Mouse (Mus musculus) brain, embryonic 14.5 days (tissue): ENCODE measurements around the gene Tnfrsf8.

Source experiments
- CTCF ChIP-seq: fragments of 200-500 bp; IDR thresholded peaks from 2 replicates; pipeline ENCODE4 v1.5.1; 2012; ENCODE audit warnings: inconsistent platforms, mild to moderate bottlenecking, moderate library complexity, borderline replicate concordance; ENCODE audit not compliant: insufficient read depth, insufficient read length; ENCODE audit errors: extremely low read depth
- POLR2A ChIP-seq: fragments of 200-500 bp; IDR thresholded peaks from 2 replicates; pipeline ENCODE4 v1.6.1; 2012; ENCODE audit warnings: mild to moderate bottlenecking, inconsistent platforms, borderline replicate concordance; ENCODE audit not compliant: poor library complexity, insufficient read depth, insufficient read length, severe bottlenecking; ENCODE audit errors: extremely low read depth

DNA sequence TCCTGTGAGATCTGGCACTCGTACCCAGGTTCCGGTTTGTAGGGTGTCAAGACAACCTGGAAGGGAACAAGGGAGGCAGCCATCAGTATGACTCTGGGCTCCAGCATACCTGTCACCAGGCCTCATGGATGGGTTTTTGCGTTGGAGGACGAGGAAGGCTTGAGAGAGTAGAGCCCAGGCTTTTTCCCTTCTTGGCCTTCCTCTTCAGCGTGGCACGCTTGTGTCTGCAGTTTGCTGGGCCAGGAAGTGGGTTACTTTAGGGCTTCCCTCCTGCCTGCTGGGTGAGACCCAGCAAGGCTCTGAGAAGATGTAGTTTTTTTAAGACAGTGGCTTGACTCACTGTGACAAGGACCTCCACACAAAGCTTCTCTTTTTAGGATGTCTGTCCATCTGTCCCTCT lies 85.9 kb downstream of the Tnfrsf8 start:
- no peak for TF ChIP-seq CTCF
- TF ChIP-seq POLR2A = no peak
